Mouse (Mus musculus) layer of hippocampus, postnatal 36 days (tissue): Measurements from ENCODE around the gene Npsr1. TPM values are rescaled to one million over a fixed set of nuclear protein-coding genes. Genes with fewer than 3 reads are reported as not detected.
A peak's percentile ranks its signal among the peaks of the same experiment; 100 is the strongest.

Experiments used
- DNase-seq, 2 experiments: peaks; one replicate each; pipeline ENCODE4 v3.0.0; 2022
- total RNA-seq, 2 experiments: library from RNA; stranded (reverse); gene quantifications; 2 replicates each; pipeline ENCODE4 v1.2.3; 2021

Npsr1 gene
- 1 to 10 TPM in 1 of 2 experiments, under 1 TPM in 1; 0.96 to 1.9 TPM for total RNA-seq

- no peak for DNase-seq
Measured at GRCm38 (mm10) chr9:24097696-24098095, at the start of gene Npsr1. TSS of gene Npsr1 (plus strand) at chr9:24097996.

DNA sequence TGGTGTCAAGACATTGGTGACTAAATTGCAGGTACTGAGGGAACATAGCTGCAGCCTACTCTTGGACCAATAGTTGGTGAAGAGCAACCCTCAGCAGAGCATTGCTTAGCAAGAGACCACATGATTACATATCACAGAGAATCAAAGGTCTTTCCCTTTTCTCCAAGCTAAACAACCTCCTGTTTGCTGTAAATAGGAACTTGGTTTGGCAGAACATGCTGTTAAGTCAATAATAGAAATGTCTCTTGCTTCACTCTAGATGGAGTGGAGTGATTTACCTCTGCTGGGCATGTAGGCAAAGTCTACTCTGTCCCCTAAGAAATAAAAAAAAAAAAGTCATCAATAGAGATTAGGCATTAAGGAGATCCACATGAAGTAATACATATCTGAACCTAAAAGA, 46.3 kb upstream of the Npsr1 start:
- no peak for DNase-seq

- no peak for DNase-seq
Measured at GRCm38 (mm10) chr9:24063251-24063650, 34.5 kb upstream of the Npsr1 start.

DNA sequence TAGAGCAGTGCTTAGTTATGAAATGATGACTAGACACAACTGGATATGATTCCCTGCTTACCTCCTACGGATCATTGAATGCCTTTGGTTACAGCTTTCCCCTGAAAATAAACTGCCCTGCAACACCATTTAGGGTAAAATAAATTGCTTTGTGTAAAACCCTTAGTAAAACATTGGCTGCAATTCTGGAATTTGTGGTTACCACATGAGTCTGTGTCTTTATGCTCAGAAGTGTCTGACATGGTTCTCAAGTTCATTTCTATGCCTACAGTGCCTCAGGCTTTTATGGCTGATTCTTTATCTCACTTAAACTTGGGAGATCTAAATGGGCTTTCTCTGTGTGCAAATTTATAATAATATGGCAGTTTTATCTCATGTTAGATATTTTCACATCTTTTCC, 26.1 kb upstream of the Npsr1 start:
- DNase-seq = no peak

GRCm38 (mm10) chr9:24077596-24077995, 20.2 kb upstream of the Npsr1 start:
- DNase-seq = no peak

DNA sequence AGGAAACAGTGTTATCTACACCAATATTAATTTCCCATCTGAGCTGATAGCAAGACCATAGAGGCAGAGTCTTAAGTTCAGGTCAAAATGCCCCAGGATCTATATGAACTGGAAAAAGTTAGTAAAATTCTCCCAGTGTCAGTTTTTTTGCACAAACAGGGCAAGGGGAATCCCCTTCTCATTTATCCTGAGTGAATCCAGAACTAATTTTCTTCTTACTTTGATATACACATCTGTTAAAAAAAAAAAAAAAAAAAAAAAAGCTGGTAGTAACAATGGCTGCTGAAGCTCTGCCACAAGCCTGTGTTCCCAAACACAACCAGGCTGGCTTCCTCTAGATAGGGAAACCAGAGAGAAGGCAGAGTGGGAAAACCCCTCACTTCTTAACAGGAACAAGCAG, 5.9 kb upstream of the Npsr1 start:
- DNase-seq = no peak

DNA sequence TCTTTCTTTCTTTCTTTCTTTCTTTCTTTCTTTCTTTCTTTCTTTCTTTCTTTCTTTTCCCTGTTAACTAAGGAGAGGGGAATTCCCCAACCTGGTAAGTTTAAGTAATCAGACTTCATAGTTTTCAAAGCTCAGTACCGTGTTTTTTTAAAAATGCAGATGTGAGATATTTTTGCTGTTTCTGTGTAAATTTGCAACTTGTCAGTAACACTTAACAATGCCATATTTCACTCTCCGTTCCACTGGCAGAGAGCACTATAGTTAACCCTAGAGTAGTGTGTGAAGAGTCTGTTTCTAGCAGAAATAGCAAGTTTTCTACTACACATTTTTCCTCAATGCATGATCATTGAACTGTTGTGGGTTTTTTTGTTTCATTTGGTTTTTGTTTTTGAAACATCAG, 730 bp downstream of the Npsr1 start:
- no peak for DNase-seq

GRCm38 (mm10) chr9:24099631-24100030, 1.8 kb downstream of the Npsr1 start:
- DNase-seq = no peak

- DNase-seq = no peak
Measured at GRCm38 (mm10) chr9:24119423-24119822, 21.6 kb downstream of the Npsr1 start.

DNA sequence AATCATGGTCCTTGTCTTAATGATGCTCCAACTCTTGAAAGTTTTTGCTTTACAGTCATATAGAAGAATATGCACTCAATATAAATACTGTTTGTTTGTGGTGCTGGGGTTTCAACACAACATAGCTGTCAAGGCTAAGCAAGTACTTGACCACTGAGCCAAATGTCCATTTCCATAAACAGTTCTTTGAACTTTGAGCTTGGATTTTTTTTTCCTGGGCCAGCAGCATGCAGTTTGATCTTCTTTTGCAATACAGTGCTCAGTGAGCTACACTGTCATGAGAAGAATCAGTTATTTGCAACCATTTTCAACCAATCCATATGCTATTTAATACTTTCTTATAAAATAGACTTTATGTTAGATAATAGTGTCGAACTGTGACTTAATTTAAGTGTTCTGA, 35.3 kb downstream of the Npsr1 start:
- no peak for DNase-seq

- no peak for DNase-seq
Measured at GRCm38 (mm10) chr9:24136354-24136753, 38.6 kb downstream of the Npsr1 start.

GRCm38 (mm10) chr9:24144341-24144740, 46.5 kb downstream of the Npsr1 start:
- DNase-seq = no peak

GRCm38 (mm10) chr9:24157208-24157607, 59.4 kb downstream of the Npsr1 start:
- DNase-seq = no peak

DNA sequence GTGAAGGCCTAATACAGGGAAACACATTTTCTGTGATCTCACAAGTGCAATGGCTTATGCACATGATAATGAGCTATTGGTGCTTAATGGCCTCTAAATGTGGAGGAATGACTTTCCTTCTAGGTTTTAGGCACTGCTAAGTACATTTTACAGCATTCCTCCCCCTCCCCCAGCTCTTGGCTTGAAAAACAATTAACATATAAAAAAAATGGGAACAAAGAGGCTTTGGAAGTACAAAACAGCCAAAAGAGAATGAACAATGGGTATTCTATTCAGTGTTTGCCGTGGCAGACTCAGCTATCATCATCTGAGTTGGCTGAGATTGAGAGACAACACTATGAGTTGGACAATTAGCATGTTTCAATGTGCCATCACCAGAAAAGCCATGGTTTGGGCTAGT, 62.6 kb downstream of the Npsr1 start:
- no peak for DNase-seq

- DNase-seq = no peak
Measured at GRCm38 (mm10) chr9:24168501-24168900, 70.7 kb downstream of the Npsr1 start.

- DNase-seq = no peak
Measured at GRCm38 (mm10) chr9:24170728-24171127, 72.9 kb downstream of the Npsr1 start.

- DNase-seq = no peak
Measured at GRCm38 (mm10) chr9:24178744-24179143, 80.9 kb downstream of the Npsr1 start.

DNA sequence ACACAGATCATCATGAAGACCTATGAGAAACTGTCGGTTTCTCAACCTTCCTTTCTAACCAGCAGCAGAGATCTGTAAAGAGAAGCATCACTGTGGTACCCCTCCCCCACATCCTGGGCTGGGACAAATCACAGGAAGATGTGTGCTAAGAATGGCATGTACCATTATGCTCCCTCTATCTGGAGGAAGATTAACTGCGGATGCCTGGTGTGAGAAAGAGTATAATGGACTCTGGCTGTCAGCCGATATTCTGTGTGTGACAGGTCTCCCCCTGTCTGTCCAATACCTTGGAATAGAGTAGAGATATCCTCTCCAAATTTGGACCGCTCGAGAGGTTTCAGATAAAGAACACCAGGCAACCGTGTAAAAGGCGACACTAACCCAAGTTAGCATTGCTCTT, 83.1 kb downstream of the Npsr1 start:
- no peak for DNase-seq

GRCm38 (mm10) chr9:24186289-24186688, 88.5 kb downstream of the Npsr1 start:
- DNase-seq = peak; percentile 31 to 35

DNA sequence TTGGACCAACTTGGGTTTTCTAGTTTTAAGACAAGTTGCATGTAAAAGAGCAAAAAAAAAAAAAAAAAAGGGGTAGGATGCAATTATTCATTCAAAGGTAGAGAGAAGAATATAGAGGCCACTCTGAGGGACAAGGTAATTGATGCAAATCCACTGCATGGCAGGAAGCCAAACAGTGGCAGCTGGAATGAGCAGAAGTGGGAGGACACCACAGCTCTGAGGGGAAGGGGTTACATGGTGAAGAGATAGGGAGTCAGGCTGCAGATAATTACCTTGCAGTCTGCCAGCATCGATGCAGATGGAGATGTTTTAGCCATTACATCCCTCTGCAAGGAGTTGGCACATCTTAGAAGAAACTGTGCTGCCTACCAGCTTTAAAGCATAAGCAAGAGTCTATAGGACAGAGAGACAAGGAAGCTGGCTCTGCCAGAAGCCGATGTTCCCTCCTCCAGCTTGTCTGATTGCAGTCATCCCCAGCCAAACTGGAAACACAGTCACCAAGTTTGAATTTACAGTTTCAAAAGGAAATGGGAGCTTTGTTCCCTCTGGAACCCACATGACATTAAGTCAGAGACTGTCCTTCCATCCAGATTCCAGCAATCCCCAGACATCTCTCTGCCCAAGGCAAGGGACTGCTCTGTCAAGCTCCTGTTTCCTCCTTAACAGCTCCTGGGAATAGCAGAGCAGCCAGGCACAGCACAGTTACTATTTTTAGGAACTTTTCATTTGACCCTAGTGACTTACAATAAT, 91.9 kb downstream of the Npsr1 start:
- DNase-seq = peak; percentile 9 to 21

GRCm38 (mm10) chr9:24190261-24190588, 92.4 kb downstream of the Npsr1 start:
- no peak for DNase-seq

GRCm38 (mm10) chr9:24198254-24198653, 100.5 kb downstream of the Npsr1 start:
- no peak for DNase-seq

GRCm38 (mm10) chr9:24211636-24212035, 113.8 kb downstream of the Npsr1 start:
- DNase-seq = peak; percentile 36 to 53

- DNase-seq = no peak
Measured at GRCm38 (mm10) chr9:24217721-24218120, 119.9 kb downstream of the Npsr1 start.

GRCm38 (mm10) chr9:24236461-24236860, 138.7 kb downstream of the Npsr1 start:
- no peak for DNase-seq
